Mouse (Mus musculus): ENCODE data around the gene Itga5. TPM values are rescaled to one million over a fixed set of nuclear protein-coding genes. Genes with fewer than 3 reads are reported as not detected.

Itga5 gene
- total RNA-seq, 1 experiment, result 80.8 TPM

DNA sequence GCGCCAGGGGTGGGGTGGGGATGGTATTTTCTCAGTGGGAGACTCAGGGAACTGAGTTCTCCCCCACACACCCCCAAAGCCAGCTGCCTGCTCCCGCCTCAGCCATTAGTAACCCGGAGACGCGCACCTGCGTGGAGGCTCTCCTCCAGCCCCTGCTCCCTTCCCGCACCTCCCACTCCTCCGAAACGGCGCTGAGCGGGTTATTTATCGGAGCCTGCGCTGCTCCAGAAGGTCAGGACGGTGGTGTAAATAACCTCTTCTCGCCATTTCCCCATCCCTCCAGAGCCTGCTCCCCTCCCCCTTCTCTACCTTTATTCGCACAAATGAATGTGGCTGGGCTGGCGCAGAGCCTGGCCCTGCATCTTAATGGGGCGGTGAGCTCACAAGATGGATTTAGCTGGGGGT lies 66.5 kb downstream of the Itga5 start:
- in situ Hi-C loops (cut with MboI; ENCODE audit: low sequenced_read_pairs in 2 of 2, unreplicated experiment in 2 of 2), result loop anchor here in 1 of 2 experiments (25.0 kb wide), 1 partner anchor 313 kb away; the partner anchor contains the start of genes Hoxc6, Hoxc8 and Hoxc9
- peak overlapping the region; percentile 11 to 37; a peak in 2 of 4 replicates for H3K4me3 ChIP-seq (ENCODE audit: insufficient read depth in 1 of 2, low read depth in 1 of 2, low read length in 2 of 2, poor library complexity in 1 of 2, severe bottlenecking in 1 of 2)
- peaks cover 7 to 43% of the 10 kb centered on the region in 2 experiments; a peak in 3 of 4 replicates for H3K4me1 ChIP-seq (ENCODE audit: control insufficient read depth in 2 of 2, insufficient read depth in 2 of 2, low read length in 2 of 2, poor library complexity in 1 of 2)
- DNase-seq (ENCODE audit: low read depth, low spot score), result no peak
- H3K36me3 ChIP-seq (ENCODE audit: control insufficient read depth, insufficient read depth, low read length, poor library complexity, severe bottlenecking), result peaks cover 6% of the 10 kb centered on the region; the same call in 1 of the 2 replicates
- H3K27ac ChIP-seq (ENCODE audit: insufficient read depth, low read depth, low read length, poor library complexity, severe bottlenecking), result no peak overlapping the region
- peak overlapping the region; percentile 4; the same call in 1 of the 2 replicates for H3K9ac ChIP-seq (ENCODE audit: insufficient read depth, low read depth, low read length, poor library complexity, severe bottlenecking)
- no peak for TF ChIP-seq CHD2 (IDR thresholded peaks at IDR 0.05; ENCODE audit: low read depth, low read length)
- TF ChIP-seq HCFC1 (IDR thresholded peaks at IDR 0.05; ENCODE audit: borderline replicate concordance, insufficient read depth, low read length), result no peak
- no peak for TF ChIP-seq ZNF384 (IDR thresholded peaks at IDR 0.05; ENCODE audit: low read depth, low read length)
- no peak for TF ChIP-seq MAFK (IDR thresholded peaks at IDR 0.05; ENCODE audit: insufficient read depth, low read depth, low read length)
- no peak for TF ChIP-seq ZC3H11A (IDR thresholded peaks at IDR 0.05; ENCODE audit: borderline replicate concordance, low read depth, low read length)
- no peaks in the 10 kb centered on the region; the same call in 1 of the 2 replicates for H3K9me3 ChIP-seq (ENCODE audit: control insufficient read depth, insufficient read depth, low read depth, low read length)

GRCm38 (mm10) chr15:103299644-103300043 lies 66.9 kb downstream of the Itga5 start:
- in situ Hi-C loops (cut with MboI; ENCODE audit: low sequenced_read_pairs in 2 of 2, unreplicated experiment in 2 of 2), result loop anchor here in 1 of 2 experiments (25.0 kb wide), 1 partner anchor 312 kb away; the partner anchor contains the start of genes Hoxc6, Hoxc8 and Hoxc9
- Histone ChIP-seq H3K27ac (ENCODE audit: insufficient read depth, low read depth, low read length, poor library complexity, severe bottlenecking) (no peak overlapping the region), H3K4me3 (ENCODE audit: insufficient read depth in 1 of 2, low read depth in 1 of 2, low read length in 2 of 2, poor library complexity in 1 of 2, severe bottlenecking in 1 of 2) (peak overlapping the region in 1 of 2 experiments; percentile 37; a peak in 1 of 4 replicates), H3K36me3 (ENCODE audit: control insufficient read depth, insufficient read depth, low read length, poor library complexity, severe bottlenecking) (peaks cover 6% of the 10 kb centered on the region; the same call in 1 of the 2 replicates), H3K9ac (ENCODE audit: insufficient read depth, low read depth, low read length, poor library complexity, severe bottlenecking) (no peak overlapping the region), H3K4me1 (ENCODE audit: control insufficient read depth in 2 of 2, insufficient read depth in 2 of 2, low read length in 2 of 2, poor library complexity in 1 of 2) (peaks cover 7 to 43% of the 10 kb centered on the region in 2 experiments; a peak in 3 of 4 replicates), H3K9me3 (ENCODE audit: control insufficient read depth, insufficient read depth, low read depth, low read length) (no peaks in the 10 kb centered on the region; the same call in 1 of the 2 replicates)
- no peak for DNase-seq (ENCODE audit: low read depth, low spot score)
- TF ChIP-seq ZNF384 (IDR thresholded peaks at IDR 0.05; ENCODE audit: low read depth, low read length) (no peak), CHD2 (IDR thresholded peaks at IDR 0.05; ENCODE audit: low read depth, low read length) (no peak), HCFC1 (IDR thresholded peaks at IDR 0.05; ENCODE audit: borderline replicate concordance, insufficient read depth, low read length) (no peak), MAFK (IDR thresholded peaks at IDR 0.05; ENCODE audit: insufficient read depth, low read depth, low read length) (no peak), ZC3H11A (IDR thresholded peaks at IDR 0.05; ENCODE audit: borderline replicate concordance, low read depth, low read length) (no peak)

- TF ChIP-seq MAFK (IDR thresholded peaks at IDR 0.05; ENCODE audit: insufficient read depth, low read depth, low read length), result no peak
- no peak for TF ChIP-seq ZNF384 (IDR thresholded peaks at IDR 0.05; ENCODE audit: low read depth, low read length)
- no peak for TF ChIP-seq ZC3H11A (IDR thresholded peaks at IDR 0.05; ENCODE audit: borderline replicate concordance, low read depth, low read length)
- no peak for TF ChIP-seq CHD2 (IDR thresholded peaks at IDR 0.05; ENCODE audit: low read depth, low read length)
- no peak for TF ChIP-seq HCFC1 (IDR thresholded peaks at IDR 0.05; ENCODE audit: borderline replicate concordance, insufficient read depth, low read length)
- in situ Hi-C loops (cut with MboI; ENCODE audit: low sequenced_read_pairs in 2 of 2, unreplicated experiment in 2 of 2), result no loop called here
- Histone ChIP-seq H3K9ac (ENCODE audit: insufficient read depth, low read depth, low read length, poor library complexity, severe bottlenecking) (no peak overlapping the region), H3K4me3 (ENCODE audit: insufficient read depth in 1 of 2, low read depth in 1 of 2, low read length in 2 of 2, poor library complexity in 1 of 2, severe bottlenecking in 1 of 2) (no peak overlapping the region), H3K27ac (ENCODE audit: insufficient read depth, low read depth, low read length, poor library complexity, severe bottlenecking) (no peak overlapping the region), H3K9me3 (ENCODE audit: control insufficient read depth, insufficient read depth, low read depth, low read length) (no peaks in the 10 kb centered on the region; the same call in 1 of the 2 replicates), H3K36me3 (ENCODE audit: control insufficient read depth, insufficient read depth, low read length, poor library complexity, severe bottlenecking) (peaks cover 6% of the 10 kb centered on the region; the same call in 1 of the 2 replicates), H3K4me1 (ENCODE audit: control insufficient read depth in 2 of 2, insufficient read depth in 2 of 2, low read length in 2 of 2, poor library complexity in 1 of 2) (peaks cover 5 to 41% of the 10 kb centered on the region in 2 experiments; a peak in 3 of 4 replicates)
- DNase-seq (ENCODE audit: low read depth, low spot score), result no peak
Observed at GRCm38 (mm10) chr15:103298861-103299616, 67.5 kb downstream of the Itga5 start.

DNA sequence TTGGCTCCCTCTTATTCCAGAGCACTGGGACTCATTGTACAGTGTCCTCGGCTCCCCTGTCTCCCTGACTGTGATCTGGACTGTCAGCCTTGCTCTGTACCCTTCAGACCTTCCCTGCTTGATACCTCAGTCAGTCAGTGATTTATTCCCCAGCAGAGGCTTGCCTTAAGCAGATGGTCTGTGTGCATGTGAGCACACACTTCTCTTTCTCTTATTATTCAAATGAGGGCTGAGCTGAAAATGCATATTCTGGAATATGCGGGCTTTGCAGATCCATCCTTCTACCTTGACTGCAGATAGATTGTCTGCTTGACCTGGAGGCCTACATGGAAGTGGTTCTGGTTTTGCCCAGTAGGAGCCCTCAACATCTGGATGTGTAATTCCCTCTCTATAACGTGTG lies 68.5 kb downstream of the Itga5 start:
- Histone ChIP-seq H3K4me1 (ENCODE audit: control insufficient read depth in 2 of 2, insufficient read depth in 2 of 2, low read length in 2 of 2, poor library complexity in 1 of 2) (peaks cover 5 to 38% of the 10 kb centered on the region in 2 experiments; a peak in 3 of 4 replicates), H3K9me3 (ENCODE audit: control insufficient read depth, insufficient read depth, low read depth, low read length) (no peaks in the 10 kb centered on the region; the same call in 1 of the 2 replicates), H3K27ac (ENCODE audit: insufficient read depth, low read depth, low read length, poor library complexity, severe bottlenecking) (no peak overlapping the region), H3K9ac (ENCODE audit: insufficient read depth, low read depth, low read length, poor library complexity, severe bottlenecking) (no peak overlapping the region), H3K36me3 (ENCODE audit: control insufficient read depth, insufficient read depth, low read length, poor library complexity, severe bottlenecking) (peaks cover 6% of the 10 kb centered on the region; the same call in 1 of the 2 replicates), H3K4me3 (ENCODE audit: insufficient read depth in 1 of 2, low read depth in 1 of 2, low read length in 2 of 2, poor library complexity in 1 of 2, severe bottlenecking in 1 of 2) (no peak overlapping the region)
- in situ Hi-C loops (cut with MboI; ENCODE audit: low sequenced_read_pairs in 2 of 2, unreplicated experiment in 2 of 2), result no loop called here
- TF ChIP-seq ZC3H11A (IDR thresholded peaks at IDR 0.05; ENCODE audit: borderline replicate concordance, low read depth, low read length) (no peak), HCFC1 (IDR thresholded peaks at IDR 0.05; ENCODE audit: borderline replicate concordance, insufficient read depth, low read length) (no peak), CHD2 (IDR thresholded peaks at IDR 0.05; ENCODE audit: low read depth, low read length) (no peak), MAFK (IDR thresholded peaks at IDR 0.05; ENCODE audit: insufficient read depth, low read depth, low read length) (no peak), ZNF384 (IDR thresholded peaks at IDR 0.05; ENCODE audit: low read depth, low read length) (no peak)
- DNase-seq (ENCODE audit: low read depth, low spot score), result no peak
